In the genomic region with DNA sequence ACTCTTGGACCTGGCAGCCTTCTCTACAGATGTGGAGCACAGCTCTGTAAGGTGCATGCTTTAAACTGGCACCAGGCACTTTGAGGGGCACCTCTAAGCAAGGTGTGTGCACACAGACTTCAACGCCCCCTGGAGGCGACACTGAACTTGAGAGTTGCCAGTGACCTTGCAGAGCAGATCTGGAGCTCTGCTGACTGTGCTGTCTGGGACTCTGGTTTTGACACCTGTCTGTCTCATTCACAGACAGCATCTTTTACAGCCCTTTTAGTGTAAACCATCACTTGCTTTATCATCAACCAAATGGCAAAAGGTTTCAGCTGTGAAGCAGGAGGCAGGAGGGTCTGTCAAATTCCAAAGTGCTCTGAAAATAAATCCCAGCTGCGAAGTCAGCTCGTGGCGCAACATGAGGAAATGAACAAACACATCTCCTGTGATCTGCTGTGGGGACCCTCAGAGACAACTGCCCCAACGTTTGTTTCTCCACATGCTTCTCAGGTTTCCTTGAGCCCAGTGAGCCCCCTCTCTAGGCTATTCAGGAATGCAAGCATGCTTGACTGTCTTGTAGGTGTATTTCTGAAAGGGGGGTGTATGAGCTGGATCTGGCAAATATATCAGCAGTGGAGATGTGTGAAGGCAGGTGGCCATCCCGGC, we compare ENCODE assay signal across 9 mouse cellular contexts.
DNase-seq lines count a peak whose midpoint lies in the region; ATAC-seq and TF ChIP-seq lines count a peak whose summit lies in the region.
"Had no signal": no experiment of that assay in that cellular context is flagged by ENCODE, and none has a peak within 500 bp of the region (broad histone marks: within the 10 kb centered on the region; RNA-seq: fewer than 3 reads in every experiment).

No protein-coding gene starts in this region.

- peak; percentile 57 for TF ChIP-seq CTCF in layer of hippocampus, adult 2 months (conservative IDR thresholded peaks at IDR 0.05)

- DNase-seq in layer of hippocampus, adult 2 months (ENCODE audit: low spot score in 2 of 2): no peak
- DNase-seq in layer of hippocampus, postnatal 14 days (ENCODE audit: low spot score in 2 of 2): no peak
- DNase-seq in NIH3T3 (ENCODE audit: low read depth): peak; percentile 60
- DNase-seq in embryo, embryonic 11 days: peak; percentile 50
- DNase-seq in spleen, adult 12 weeks (ENCODE audit: low spot score): no peak
- no peak for DNase-seq in layer of hippocampus, postnatal 10 days (ENCODE audit: low spot score in 2 of 2)
- DNase-seq: gastrocnemius, postnatal 25 days had no signal

- ATAC-seq in megakaryocyte progenitor cell, adult 5-6 weeks (replicated peaks; ENCODE audit: poor library complexity): 0 out of 2 replicates have a peak, but pooled peaks have one; percentile 44

- H3K4me3 ChIP-seq in layer of hippocampus, adult 2 months: no peak overlapping the region
- H3K4me3 ChIP-seq: myocyte had no signal

- H3K27ac ChIP-seq in layer of hippocampus, adult 2 months: no peak overlapping the region

Comparison
In these comparisons a context has a peak if more than half of its experiments do, and no peak if none do; other contexts are left out.
1. DNase-seq: peak in NIH3T3 (single experiment) and embryo, embryonic 11 days (single experiment); none in layer of hippocampus, adult 2 months (0 of 2), layer of hippocampus, postnatal 14 days (0 of 2), spleen, adult 12 weeks (single experiment) and layer of hippocampus, postnatal 10 days (0 of 2).